Mouse (Mus musculus): ENCODE results near the gene Ttc27. TPM values are rescaled to one million over a fixed set of nuclear protein-coding genes. Genes with fewer than 3 reads are reported as not detected.

Gene Ttc27
- polyA plus RNA-seq, 1 experiment from 2014 or later = 19.5 TPM

DNA sequence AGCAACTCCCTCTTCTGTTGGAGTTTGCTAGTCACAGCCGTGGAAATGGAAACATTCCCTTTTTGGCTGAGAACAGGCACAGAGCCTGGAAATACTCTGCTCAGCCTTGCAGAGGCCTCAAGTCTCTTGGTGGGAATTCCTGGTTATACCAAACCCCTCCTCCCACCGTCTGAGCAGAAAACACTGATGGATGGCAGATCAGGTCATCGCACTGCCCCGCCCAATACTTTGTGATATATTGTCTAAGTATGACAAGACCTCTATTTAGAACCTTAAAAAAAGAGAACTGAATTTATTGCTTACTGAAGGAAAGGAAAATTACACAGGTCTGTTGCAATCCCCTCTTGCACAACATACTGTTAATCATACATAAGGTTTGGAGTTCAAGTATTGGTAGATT lies 6.8 kb upstream of the Ttc27 start:
- Histone ChIP-seq H3K4me2 (replicated peaks) (no peak overlapping the region), H3K27ac (replicated peaks) (no peak overlapping the region), H3K9me3 (no peaks in the 10 kb centered on the region), H3K36me3 (no peaks in the 10 kb centered on the region), H3K4me3 (no peak overlapping the region), H3K9ac (replicated peaks) (no peak overlapping the region), H3K4me1 (no peaks in the 10 kb centered on the region), H3K27me3 (peaks cover 8% of the 10 kb centered on the region)
- no peak for ATAC-seq (ENCODE audit: low FRiP score, low read depth)
- WGBS = 83% methylated on average over 4 of the region's 4 CpGs

DNA sequence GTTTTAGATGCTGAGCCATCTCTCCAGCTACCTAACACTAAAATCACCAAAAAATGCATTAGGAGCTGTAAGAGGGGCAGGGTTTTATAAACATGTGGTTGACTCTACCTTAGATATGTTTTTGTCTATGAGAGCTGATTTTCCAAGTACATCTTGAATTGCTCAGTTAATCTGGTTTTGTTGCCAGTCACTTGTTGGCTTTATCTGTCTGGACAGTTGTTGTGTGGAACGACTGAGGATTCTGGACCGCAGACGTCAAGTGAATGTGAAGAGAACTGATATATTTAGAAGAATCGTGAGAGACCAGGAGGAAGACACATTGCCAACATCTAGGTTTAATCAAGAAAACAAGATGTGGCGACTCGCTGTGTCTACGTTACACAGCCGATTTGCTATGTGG lies 5.9 kb upstream of the Ttc27 start:
- no peak overlapping the region for H3K9ac ChIP-seq (replicated peaks)
- no peak for ATAC-seq (ENCODE audit: low FRiP score, low read depth)
- H3K4me1 ChIP-seq = no peaks in the 10 kb centered on the region
- 91% methylated on average over 8 of the region's 8 CpGs for WGBS
- H3K4me2 ChIP-seq (replicated peaks) = no peak overlapping the region
- no peak overlapping the region for H3K27ac ChIP-seq (replicated peaks)
- peaks cover 10% of the 10 kb centered on the region for H3K27me3 ChIP-seq
- no peaks in the 10 kb centered on the region for H3K36me3 ChIP-seq
- H3K9me3 ChIP-seq = no peaks in the 10 kb centered on the region
- H3K4me3 ChIP-seq = no peak overlapping the region

GRCm38 (mm10) chr17:74715128-74715527 lies 2.4 kb upstream of the Ttc27 start:
- Histone ChIP-seq H3K36me3 (no peaks in the 10 kb centered on the region), H3K4me3 (no peak overlapping the region), H3K9me3 (no peaks in the 10 kb centered on the region), H3K27ac (replicated peaks) (no peak overlapping the region), H3K27me3 (peaks cover 10% of the 10 kb centered on the region), H3K9ac (replicated peaks) (no peak overlapping the region), H3K4me2 (replicated peaks) (no peak overlapping the region), H3K4me1 (peaks cover 9% of the 10 kb centered on the region)
- no peak for ATAC-seq (ENCODE audit: low FRiP score, low read depth)
- WGBS = 67% methylated on average over 3 of the region's 3 CpGs

DNA sequence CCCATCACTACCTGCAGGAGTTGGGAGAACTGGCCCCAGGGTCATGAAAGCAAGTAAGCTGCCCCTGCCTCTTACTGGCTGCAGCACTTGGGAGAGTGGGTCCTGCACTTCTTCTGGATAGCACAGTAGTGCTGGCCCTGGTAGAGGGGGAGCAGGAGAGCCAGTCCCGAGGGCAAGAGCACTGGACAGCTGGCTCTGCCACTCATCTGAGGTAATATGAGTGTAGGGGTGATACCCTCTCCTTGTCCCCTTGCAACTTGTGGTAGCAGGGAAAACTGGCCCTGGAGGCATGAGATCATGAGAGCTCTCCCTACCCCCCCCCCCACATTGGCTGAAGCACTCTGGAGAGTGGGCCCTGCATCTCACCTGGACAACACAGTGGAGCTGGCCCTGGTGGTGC lies 1.8 kb upstream of the Ttc27 start:
- Histone ChIP-seq H3K9ac (replicated peaks) (no peak overlapping the region), H3K4me1 (peaks cover 9% of the 10 kb centered on the region), H3K9me3 (no peaks in the 10 kb centered on the region), H3K36me3 (no peaks in the 10 kb centered on the region), H3K27me3 (peaks cover 10% of the 10 kb centered on the region), H3K27ac (replicated peaks) (no peak overlapping the region), H3K4me3 (no peak overlapping the region), H3K4me2 (replicated peaks) (no peak overlapping the region)
- 64% methylated on average over 1 of the region's 1 CpGs for WGBS
- ATAC-seq (ENCODE audit: low FRiP score, low read depth) = no peak

GRCm38 (mm10) chr17:74716643-74717042 lies 889 bp upstream of the Ttc27 start:
- peaks cover 9% of the 10 kb centered on the region for H3K4me1 ChIP-seq
- no peak for ATAC-seq (ENCODE audit: low FRiP score, low read depth)
- no peak overlapping the region for H3K4me3 ChIP-seq
- H3K36me3 ChIP-seq = 0 out of 2 replicates have a peak, but pooled peaks cover 3% of the 10 kb centered on the region
- H3K9ac ChIP-seq (replicated peaks) = no peak overlapping the region
- peaks cover 10% of the 10 kb centered on the region for H3K27me3 ChIP-seq
- 68% methylated on average over 3 of the region's 3 CpGs for WGBS
- peak overlapping the region; percentile 83; the same call in 1 of the 2 replicates for H3K4me2 ChIP-seq (replicated peaks)
- H3K27ac ChIP-seq (replicated peaks) = no peak overlapping the region
- no peaks in the 10 kb centered on the region for H3K9me3 ChIP-seq

DNA sequence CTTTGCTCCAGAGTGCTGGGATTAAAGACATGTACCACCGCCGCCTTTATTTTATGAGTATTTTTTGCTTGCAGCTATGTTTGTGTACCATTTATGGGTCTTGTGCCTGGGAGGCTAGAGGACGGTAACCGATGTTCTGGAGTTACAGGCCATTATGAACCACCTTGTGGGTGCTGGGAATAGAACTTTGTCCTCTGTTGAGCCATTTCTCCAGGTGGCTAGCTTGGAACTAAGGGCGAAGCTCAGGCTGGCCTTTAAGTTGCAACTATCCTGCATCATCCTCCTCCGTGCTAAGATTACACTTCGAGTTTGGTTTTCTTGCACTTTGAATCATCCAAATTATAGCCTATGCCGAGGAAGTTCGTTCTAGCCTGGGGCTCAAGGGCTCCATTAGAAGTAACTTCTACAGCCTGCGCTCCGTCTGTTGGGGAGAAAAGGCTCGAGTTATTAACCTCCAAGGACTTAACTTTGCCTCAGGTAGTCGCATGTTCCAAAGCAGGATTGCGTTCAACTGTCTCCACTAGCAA lies 378 bp upstream of the Ttc27 start:
- H3K27ac ChIP-seq (replicated peaks) = no peak overlapping the region
- peak; percentile 14 for ATAC-seq (ENCODE audit: low FRiP score, low read depth)
- no peaks in the 10 kb centered on the region for H3K9me3 ChIP-seq
- WGBS = 11% methylated on average over 14 of the region's 14 CpGs
- peak overlapping the region; percentile 83 for H3K4me2 ChIP-seq (replicated peaks)
- H3K36me3 ChIP-seq = 0 out of 2 replicates have a peak, but pooled peaks cover 9% of the 10 kb centered on the region
- H3K9ac ChIP-seq (replicated peaks) = peak overlapping the region; percentile 68
- peaks cover 10% of the 10 kb centered on the region for H3K27me3 ChIP-seq
- peaks cover 9% of the 10 kb centered on the region for H3K4me1 ChIP-seq
- H3K4me3 ChIP-seq = peak overlapping the region; percentile 83

- no peak for ATAC-seq (ENCODE audit: low FRiP score, low read depth)
- Histone ChIP-seq H3K27ac (replicated peaks) (no peak overlapping the region), H3K4me3 (no peak overlapping the region), H3K4me2 (replicated peaks) (no peak overlapping the region), H3K27me3 (no peaks in the 10 kb centered on the region), H3K9ac (replicated peaks) (no peak overlapping the region), H3K36me3 (0 out of 2 replicates have a peak, but pooled peaks cover 3% of the 10 kb centered on the region), H3K9me3 (no peaks in the 10 kb centered on the region), H3K4me1 (no peaks in the 10 kb centered on the region)
Measured at GRCm38 (mm10) chr17:74732872-74733271, 15.3 kb downstream of the Ttc27 start.

DNA sequence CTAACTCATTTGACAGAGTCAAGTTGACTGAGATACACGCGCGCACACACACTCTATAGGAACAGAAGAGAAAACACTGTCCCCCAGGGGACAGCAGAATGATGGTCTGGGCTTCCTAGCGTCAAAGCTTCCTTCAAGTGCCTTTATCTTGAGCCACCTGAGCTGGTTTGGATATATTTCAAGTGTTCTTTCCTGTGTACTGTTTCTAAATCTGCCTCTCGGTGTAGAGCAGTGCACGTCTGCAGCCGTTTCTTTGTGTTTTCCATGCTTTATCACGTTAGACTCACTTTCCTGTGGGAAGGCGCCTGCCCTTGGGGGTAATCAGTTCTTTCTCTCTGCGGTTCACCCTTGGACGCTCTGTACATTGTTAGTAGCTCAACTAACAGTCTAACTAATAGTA lies 17.9 kb downstream of the Ttc27 start:
- H3K36me3 ChIP-seq = peaks cover 6% of the 10 kb centered on the region; the same call in 1 of the 2 replicates

DNA sequence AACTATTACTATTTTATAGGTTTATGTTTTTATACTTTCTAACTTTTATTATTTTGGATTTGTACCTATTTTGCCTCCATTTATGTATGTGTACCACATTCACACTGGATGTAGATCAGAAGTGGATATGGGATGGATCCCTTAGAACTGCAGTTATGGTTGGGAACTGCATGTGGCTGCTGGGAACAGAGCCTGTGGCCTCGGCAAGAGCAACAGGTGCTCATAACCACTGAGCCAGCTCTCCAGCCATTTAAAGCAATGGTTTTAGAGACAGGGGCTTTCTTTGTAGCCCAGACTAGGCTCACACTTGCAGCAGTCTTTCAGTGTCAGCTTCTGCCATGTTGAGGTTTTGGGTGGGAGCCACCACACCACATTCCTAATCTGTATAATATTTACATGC lies 32.1 kb downstream of the Ttc27 start:
- no peak overlapping the region for H3K4me2 ChIP-seq (replicated peaks)
- H3K27me3 ChIP-seq = no peaks in the 10 kb centered on the region
- ATAC-seq (ENCODE audit: low FRiP score, low read depth) = no peak
- H3K4me1 ChIP-seq = no peaks in the 10 kb centered on the region
- 83% methylated on average over 1 of the region's 1 CpGs for WGBS
- no peak overlapping the region for H3K27ac ChIP-seq (replicated peaks)
- no peak overlapping the region for H3K9ac ChIP-seq (replicated peaks)
- H3K4me3 ChIP-seq = no peak overlapping the region
- H3K36me3 ChIP-seq = peaks cover 4% of the 10 kb centered on the region; the same call in 1 of the 2 replicates
- no peaks in the 10 kb centered on the region for H3K9me3 ChIP-seq

More for the DNA sequence above, 17.9 kb downstream of the Ttc27 start:
- H3K27me3 ChIP-seq = no peaks in the 10 kb centered on the region
- no peak for ATAC-seq (ENCODE audit: low FRiP score, low read depth)
- no peak overlapping the region for H3K4me3 ChIP-seq
- H3K4me1 ChIP-seq = no peaks in the 10 kb centered on the region
- H3K9me3 ChIP-seq = no peaks in the 10 kb centered on the region
- H3K27ac ChIP-seq (replicated peaks) = no peak overlapping the region
- no peak overlapping the region for H3K4me2 ChIP-seq (replicated peaks)
- 92% methylated on average over 11 of the region's 11 CpGs for WGBS
- H3K9ac ChIP-seq (replicated peaks) = no peak overlapping the region

DNA sequence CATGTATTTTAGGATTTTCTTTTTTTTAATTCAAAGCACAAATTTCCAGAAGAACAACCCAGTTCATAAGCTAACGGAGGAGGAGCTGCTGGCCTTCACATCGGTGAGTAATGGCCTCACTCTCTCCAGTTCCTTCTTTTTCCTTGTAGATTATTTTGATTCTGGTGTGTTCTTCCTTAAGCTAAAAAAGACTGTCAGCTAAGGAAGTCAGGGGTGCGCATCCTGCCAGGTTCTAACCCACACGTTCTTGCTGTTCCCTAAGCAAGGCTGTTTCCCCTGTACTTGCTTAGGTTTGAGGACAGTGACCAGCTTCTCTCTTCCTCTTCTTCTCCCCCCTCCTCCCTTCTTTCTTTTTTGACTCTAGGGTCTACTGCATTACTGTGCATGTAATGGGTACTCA lies 33.5 kb downstream of the Ttc27 start:
- Histone ChIP-seq H3K4me2 (replicated peaks) (no peak overlapping the region), H3K4me3 (no peak overlapping the region), H3K27ac (replicated peaks) (no peak overlapping the region), H3K9me3 (no peaks in the 10 kb centered on the region), H3K36me3 (peaks cover 4% of the 10 kb centered on the region; the same call in 1 of the 2 replicates), H3K9ac (replicated peaks) (no peak overlapping the region), H3K27me3 (no peaks in the 10 kb centered on the region), H3K4me1 (no peaks in the 10 kb centered on the region)
- WGBS = 88% methylated on average over 4 of the region's 4 CpGs
- ATAC-seq (ENCODE audit: low FRiP score, low read depth) = no peak

DNA sequence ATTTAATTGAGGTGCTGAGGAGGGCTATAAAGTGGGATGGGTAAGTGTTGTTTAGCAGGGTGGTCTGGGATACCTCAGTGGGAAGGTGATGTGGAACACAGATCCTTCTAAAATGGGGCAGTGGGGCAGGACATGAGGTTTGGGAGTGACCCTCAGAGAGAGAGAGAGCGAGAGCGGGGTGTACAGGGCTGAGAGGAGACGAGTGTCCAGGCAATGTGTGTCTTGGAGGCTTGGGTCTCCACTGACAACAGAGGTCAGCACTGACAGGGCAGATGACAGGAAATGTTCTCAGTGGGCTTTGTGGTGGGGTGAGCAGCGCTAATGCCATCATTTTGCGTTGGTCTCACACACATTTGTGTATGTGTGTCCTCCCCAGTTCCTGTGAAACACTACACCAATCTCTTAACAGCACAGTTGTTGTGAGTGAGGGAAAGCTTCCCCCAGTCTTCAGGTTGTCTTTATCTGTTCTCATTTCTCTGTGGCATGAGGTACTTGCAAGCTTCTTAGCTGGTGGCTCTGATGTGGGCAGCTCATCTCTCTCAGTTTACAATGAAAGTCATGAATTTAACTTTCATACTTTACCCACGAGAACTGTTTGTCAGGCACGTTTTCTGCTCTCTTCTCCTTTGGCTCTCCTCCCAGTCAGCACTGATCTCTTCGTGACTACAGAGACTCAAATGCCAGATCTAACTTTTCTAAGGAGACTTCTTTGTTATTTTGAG lies 35.5 kb downstream of the Ttc27 start:
- H3K9ac ChIP-seq (replicated peaks) = no peak overlapping the region
- WGBS = 85% methylated on average over 8 of the region's 8 CpGs
- ATAC-seq (ENCODE audit: low FRiP score, low read depth) = no peak
- no peaks in the 10 kb centered on the region for H3K4me1 ChIP-seq
- H3K27ac ChIP-seq (replicated peaks) = no peak overlapping the region
- no peak overlapping the region for H3K4me3 ChIP-seq
- peaks cover under 1% of the 10 kb centered on the region; the same call in 1 of the 2 replicates for H3K36me3 ChIP-seq
- H3K27me3 ChIP-seq = no peaks in the 10 kb centered on the region
- no peaks in the 10 kb centered on the region for H3K9me3 ChIP-seq
- H3K4me2 ChIP-seq (replicated peaks) = no peak overlapping the region

DNA sequence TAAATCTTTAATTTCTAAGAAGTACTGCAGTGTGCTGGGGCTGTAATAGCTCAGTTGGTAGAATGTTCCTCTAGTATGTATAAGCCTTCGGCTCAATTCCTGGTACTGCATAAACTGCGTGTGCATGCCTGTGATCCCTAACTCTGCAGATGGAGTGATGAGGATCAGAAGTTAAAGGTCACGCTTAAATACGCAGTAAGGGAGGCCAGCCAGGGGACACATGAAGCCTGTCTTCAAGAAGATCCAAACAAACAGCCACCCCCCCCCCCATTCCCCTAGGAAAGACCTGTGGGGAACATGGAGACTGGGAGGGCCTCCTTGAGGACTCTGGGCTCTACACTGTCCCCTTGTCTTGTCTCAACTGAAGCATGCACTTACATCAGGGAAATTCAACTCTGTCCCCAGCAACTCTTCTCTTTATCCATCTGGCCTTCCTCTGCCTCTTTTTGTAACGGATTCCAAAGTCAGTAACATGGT lies 36.1 kb downstream of the Ttc27 start:
- no peaks in the 10 kb centered on the region for H3K36me3 ChIP-seq
- no peak overlapping the region for H3K27ac ChIP-seq (replicated peaks)
- H3K4me3 ChIP-seq = no peak overlapping the region
- no peak overlapping the region for H3K4me2 ChIP-seq (replicated peaks)
- H3K9me3 ChIP-seq = no peaks in the 10 kb centered on the region
- no peak for ATAC-seq (ENCODE audit: low FRiP score, low read depth)
- H3K27me3 ChIP-seq = no peaks in the 10 kb centered on the region
- H3K9ac ChIP-seq (replicated peaks) = no peak overlapping the region
- H3K4me1 ChIP-seq = no peaks in the 10 kb centered on the region
- WGBS = 91% methylated on average over 5 of the region's 5 CpGs
